Mouse (Mus musculus) kidney, postnatal 10 days (tissue): ENCODE results near the gene Med15.

Experiments used
- DNase-seq: peaks from one replicate; pipeline ENCODE4 v3.0.0; 2021; ENCODE audit warnings: mixed read lengths

Med15 gene

DNA sequence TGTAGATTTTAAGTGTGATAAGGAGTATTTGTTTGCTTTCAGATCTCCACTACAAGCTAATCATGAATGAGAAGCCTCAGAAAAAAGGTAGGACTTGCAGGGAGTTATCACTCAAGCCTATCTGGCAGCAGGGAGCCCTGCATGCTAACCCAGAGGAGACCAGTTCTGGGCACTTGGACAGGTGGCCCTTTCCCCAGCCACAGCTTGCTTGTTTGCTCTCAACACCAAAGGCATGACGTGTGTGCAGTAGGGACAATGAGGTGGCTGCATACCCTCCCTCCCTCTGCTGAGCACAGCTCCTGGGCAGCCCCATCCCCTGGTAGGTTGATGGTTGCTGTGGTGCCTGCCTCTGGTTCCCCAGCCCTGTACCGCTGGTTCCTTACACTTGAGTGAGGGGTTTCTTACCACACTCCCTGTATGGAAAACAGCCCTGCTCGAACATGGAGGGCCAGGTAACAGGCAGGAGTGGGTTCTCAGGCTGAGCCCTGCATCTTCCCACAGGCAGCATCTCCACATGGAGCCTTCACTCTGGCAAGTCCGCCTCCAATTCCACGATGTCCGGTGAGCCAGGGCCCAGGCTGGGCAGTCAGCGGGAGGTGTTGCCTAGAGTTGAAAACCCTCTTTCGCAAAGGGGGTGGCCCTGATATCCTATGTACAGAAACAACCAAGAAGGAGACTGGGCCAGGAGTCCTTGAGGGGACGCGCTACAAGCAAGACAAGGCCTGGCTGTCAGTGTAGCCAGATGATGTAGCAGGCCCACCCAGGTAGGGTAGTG lies 84.9 kb downstream of the Med15 start:
- DNase-seq: no peak

DNA sequence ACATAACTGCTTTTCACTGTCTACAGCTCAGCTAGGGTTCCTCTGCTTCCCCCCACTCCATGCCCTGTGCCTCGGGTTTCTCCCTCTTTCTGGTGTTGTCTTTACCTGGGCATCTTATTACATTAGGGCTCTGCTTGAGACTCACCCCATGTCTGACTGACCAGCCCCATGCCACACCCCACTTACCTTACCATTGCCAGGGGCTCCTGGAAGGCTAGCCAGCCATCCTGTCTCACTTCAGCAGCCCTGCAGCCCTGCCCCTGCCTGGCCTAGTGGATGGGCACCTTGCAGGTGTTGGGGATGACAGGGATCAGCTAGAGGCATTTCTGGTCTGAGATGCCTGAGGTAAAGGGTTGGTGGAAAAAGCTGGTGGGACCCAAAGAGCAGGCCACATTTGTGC lies 85.5 kb downstream of the Med15 start:
- DNase-seq: no peak

DNA sequence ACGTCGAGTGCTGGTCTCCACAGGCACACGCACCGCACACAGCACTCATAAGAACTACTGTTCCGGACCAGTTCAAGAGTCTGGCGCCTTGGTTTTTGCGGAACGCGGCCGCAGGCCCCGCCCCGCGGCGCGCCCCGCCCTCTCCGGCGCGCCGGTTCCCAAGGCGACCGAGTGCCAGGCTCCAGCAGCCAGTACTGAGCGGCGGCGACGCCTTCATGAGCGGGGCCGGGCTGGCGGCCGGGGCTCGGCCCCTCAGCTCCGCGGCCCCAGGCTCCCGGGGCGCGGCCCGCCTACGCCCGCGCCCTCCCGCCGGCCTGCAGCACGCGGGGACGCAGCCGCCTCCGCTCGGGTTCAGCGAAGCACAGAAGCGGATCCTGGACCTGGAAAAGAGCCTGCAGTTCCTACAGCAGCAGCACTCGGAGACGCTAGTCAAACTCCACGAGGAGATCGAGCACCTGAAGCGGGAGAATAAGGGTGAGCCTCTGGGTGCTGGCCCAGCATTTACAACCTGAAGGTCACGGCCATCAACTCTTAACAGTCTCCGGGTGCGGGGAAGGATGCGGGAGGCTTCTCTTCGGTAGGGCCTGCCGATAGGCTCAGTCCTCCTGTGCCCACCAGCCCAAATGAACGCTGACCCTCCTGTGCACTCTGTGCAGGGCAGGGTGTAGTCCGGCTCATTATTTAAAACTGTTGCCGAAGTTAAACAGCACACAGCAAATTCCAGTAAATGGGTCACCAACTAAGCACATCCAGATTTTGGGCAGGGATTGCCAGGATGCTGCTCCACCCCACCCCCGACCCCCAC lies 86.2 kb downstream of the Med15 start, which contains the start of gene Ccdc74a:
Gene Ccdc74a (plus strand): TSS at position 161 of the 805 bp plus-strand sequence.
- peak; percentile 90 for DNase-seq

DNA sequence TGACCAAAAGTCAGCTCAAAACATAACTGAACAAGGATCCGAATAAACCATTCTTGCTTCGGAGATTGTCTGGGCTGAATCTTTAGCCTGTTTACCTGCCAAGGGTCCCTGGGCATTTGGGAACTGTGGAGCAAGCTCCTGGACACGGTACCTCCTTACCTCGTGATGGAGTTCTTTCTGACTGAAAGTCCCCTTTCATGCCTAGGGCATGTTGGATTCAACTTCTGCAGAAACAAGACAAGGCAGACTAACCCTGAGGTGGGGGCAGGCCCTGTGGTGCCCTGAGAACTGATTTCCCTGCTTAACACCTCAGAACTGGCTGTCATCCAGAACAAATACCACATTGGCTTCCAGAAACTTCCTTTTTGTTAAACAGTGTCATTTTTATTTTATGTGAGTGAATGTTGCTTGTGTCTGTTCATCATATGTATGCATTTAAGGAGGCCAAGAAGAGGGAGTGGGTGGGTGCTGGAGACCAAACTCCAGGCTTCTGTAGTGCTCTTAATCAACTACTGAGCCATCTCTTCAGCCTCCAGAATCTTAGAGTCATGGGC lies 89.2 kb downstream of the Med15 start:
- DNase-seq: no peak

DNA sequence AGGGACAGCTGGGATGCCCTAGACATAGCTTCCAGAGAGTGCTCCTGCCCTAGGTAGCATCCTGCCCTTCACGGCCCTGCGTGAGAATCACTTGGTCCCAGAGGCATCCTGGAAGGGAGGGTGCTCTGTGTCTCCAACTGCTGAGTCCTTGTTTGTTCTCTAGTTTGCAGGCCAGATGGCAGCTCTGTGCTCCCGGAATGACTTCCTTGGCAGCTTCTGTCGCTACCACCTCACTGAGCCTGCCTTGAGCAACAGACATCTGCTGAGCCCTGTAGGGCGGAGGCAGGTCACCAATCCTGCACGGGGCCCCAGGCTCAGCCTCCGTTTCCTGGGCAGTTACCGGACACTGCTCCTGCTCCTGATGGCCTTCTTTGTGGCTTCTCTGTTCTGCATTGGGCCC lies 90.4 kb downstream of the Med15 start:
- no peak for DNase-seq

DNA sequence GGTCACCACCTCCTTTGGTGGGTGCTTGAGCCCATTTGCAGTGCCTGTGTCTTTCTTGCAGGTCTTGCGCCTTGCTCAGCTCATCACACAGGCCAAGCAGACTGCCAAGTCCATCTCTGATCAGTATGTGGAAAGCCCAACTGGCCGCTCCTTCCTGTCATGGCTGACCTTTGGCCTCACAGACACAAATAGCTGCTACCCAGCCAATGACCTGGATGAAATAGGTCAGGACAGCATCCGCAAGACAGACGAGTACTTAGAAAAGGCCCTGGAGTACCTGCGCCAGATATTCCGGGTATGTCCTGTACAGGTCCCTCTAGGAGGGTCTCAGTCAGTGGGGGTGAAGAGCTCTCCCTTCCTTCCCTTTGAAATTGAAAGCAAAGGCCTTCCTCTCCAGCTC lies 91.4 kb downstream of the Med15 start:
- peak; percentile 40 for DNase-seq

GRCm38 (mm10) chr16:17640706-17641105 lies 92.0 kb downstream of the Med15 start:
- DNase-seq: no peak

DNA sequence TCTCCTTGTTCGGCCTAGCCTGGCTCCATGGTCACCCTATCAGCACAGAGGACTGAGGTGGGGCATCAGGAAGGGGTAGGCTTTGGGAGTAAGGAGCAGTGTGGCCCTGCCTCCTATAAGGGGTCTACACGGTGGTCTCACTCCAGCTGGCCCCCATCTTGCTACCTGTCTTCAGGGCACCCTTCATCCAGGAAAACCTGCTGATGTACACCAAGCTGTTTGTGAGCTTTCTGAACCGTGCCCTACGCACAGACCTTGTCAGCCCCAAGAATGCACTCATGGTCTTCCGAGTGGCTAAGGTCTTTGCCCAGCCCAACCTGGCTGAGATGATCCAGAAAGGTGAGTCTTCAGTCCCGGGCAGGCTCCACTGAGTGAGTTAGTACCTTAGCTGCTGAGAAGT lies 92.7 kb downstream of the Med15 start:
- DNase-seq: no peak

DNA sequence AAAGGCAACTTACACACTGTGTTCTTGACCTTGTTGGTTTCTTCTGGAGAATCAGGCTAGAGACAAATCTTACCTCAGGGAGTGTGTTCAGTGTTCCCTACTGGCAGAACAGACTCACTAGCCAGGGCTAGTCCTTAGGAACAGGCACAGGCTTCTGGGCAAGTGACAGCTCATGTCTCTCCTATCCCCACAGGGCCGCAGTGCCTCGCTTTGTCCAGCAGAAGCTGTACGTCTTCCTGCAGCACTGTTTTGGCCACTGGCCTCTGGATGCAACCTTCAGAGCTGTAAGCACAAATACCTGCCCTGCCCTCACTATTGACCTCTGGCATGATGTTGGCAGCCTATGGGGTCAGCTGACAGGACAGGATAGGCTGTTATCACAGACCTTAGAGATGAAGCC lies 93.6 kb downstream of the Med15 start:
- no peak for DNase-seq

DNA sequence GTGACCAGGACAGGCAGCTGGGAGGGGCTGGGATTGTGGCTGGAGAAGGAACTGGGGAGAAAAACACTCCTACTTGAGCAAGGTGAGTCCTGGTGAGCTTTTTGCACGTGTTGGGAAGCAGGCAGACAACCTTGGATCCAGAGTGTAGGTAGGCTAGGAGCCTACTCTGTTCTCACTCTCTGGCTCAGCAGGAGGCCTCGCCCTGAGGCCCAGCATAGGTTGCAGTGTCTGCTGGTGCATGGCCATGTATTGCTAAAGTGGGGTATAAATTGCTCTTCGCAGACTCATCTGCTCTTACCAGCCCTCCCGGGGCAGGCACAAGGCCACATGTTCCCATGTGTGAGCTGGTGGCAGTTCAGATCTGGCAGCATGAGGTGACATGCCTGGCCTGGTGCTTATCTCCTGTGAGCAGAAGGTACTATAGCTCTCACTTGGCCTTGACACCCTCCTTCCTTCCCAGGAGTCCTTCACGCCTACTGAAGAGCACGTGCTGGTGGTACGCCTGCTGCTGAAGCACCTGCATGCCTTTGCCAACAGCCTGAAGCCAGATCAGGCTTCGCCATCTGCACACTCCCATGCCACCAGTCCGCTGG lies 94.6 kb downstream of the Med15 start:
- no peak for DNase-seq

DNA sequence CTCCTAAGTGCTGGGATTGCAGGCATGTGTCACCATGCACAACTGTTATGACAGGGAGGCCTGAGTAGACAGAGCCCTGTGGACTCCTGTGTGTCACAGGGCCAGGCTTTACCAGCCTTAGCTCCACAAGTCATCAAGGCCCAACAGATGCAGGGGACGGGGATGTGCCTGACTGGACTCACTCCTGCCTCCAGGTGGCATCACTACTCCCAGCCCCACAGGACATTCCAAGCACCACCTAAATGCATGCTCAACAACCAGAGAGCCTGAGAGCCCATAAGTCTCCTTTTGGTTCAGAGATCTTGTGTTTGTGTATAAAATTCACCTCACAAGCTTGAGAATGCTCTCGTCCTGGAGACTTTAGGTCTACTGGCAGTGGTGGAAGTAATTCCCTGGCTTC lies 95.1 kb downstream of the Med15 start:
- DNase-seq: no peak

- DNase-seq: no peak
These were observed 95.8 kb downstream of the Med15 start for GRCm38 (mm10) chr16:17636904-17637303.

- DNase-seq: no peak
These were observed 99.1 kb downstream of the Med15 start for GRCm38 (mm10) chr16:17633481-17634181.

- DNase-seq: no peak
These were observed 100.1 kb downstream of the Med15 start for GRCm38 (mm10) chr16:17632580-17632979.

GRCm38 (mm10) chr16:17626269-17626555 lies 106.5 kb downstream of the Med15 start:
- no peak for DNase-seq

GRCm38 (mm10) chr16:17625488-17626268 lies 107.0 kb downstream of the Med15 start:
- DNase-seq: no peak

DNA sequence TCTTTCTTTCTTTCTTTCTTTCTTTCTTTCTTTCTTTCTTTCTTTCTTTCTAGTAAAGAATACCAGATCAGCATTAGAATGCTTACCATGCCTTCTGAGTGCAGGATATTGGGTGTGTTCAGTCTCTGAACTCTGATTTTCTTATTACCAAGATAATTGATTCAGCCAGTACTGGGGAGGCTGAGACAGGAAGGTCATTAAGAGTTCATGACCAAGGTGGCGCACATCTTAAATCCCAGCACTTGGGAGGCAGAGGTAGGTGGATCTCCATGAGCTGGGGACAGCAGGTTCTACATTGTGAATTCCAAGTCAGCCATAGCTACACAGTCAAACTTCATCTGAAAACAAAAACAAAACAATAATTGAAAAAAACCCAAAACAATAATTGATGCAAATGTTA lies 110.8 kb downstream of the Med15 start:
- no peak for DNase-seq

DNA sequence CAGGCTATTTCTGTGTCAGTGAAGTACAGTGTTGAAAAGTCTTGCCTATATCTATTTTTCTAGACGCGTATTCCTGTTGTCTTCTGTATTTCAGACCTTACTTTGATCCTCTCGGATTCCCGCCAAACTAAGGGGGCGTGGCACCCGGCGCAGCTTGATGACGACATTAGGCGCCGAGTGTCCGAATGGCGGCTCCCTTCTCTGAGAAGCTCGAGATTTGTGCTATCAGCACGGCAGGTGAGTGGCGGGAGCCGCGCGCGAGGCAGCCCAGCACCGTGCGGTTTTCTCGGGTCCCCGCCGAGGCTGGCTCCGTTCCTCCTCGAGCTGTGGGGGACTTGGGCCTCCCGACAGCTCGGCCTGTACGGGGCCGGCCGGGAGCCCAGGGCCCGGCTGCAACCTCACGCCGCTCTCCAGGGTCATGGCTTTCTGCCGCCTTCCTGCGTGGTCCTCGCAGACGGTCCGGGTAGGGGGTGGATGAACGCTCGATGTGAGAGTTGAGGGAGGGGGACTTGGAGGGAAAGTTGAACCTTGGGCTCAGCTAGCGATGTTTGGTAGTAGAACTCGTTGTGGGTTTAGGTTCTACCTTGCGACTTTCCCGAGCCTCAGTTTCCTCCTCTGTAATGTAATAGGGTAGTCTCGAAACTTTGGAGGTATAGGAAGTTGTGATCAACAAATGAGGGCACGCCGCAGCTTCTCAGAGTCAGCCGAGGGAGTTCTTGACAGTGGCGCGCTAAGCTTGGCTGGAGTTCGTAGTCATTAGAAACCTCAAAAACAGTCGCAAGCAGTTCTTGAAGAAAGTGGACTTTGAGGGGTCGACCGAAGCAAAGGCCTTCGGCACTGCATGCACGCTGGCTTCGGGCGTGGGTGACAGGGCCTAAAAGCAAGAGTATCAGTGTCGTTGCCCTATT lies 113.2 kb downstream of the Med15 start, which contains the start of gene Smpd4:
Gene Smpd4 (plus strand): TSS at position 157 of the 908 bp plus-strand sequence.
- peak; percentile 96 for DNase-seq

DNA sequence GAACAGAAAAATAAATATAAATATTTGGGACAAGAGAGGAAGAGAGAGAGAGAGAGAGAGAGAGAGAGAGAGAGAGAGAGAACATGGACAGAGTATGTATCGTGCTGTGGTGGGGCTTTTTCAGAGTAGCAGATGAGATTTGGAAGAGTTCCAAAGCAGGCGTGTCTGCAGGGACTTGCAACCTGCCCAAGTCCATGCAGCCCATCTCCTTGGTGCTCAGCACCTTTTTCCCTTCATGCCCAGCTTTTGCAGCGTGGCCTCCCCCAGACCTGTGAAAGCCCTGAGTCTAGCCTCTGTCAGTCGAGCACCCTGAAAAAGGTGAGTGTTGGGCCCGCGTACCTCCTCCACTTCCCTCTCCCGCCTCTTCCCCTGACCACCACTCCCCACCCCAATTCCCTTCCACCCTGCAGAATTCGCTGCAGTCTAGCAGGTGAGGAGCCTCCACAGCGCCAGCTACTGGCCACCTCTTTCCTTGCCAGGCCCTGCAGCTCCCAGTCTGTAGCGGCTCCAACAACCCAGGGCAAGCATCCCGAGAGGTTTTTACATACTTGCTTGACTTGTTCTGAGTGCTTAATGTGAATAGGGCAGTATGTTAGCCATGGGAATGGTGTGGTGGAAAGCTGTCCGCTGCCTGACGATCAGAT lies 114.6 kb downstream of the Med15 start:
- peak; percentile 76 for DNase-seq

DNA sequence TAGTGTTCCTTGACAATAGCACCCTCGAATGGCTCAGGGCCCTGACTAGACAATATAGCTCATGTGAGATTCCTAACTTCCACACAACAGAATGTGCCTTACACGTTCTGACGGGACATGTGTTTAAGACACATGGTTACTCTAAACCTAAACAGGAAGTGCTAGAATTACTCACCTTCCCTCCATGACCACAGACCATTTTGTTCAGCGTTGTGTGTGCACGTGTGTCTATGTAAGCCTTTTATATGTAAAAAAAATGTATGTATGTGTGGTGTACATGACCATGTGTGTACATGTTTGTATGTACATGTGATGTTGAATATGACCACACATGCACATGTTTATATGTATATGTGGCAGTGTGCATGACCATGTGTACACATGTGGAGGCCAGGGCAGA lies 116.5 kb downstream of the Med15 start:
- no peak for DNase-seq
